Mouse (Mus musculus) thymus, adult 2 months (tissue): ENCODE results near the gene Pigo. TPM values are rescaled to one million over a fixed set of nuclear protein-coding genes. Genes with fewer than 3 reads are reported as not detected.

ENCODE experiments used
- DNase-seq: peaks from one replicate; pipeline ENCODE4 v3.0.0; 2021
- H3K27ac ChIP-seq: fragments of 200-500 bp; 2 replicates; pipeline ENCODE4 v1.5.1; 2012; ENCODE audit warnings: low read length, control low read depth; ENCODE audit not compliant: control insufficient read depth, insufficient read depth
- H3K27me3 ChIP-seq: fragments of 200-500 bp; 2 replicates; pipeline ENCODE4 v1.6.1; 2012; ENCODE audit warnings: mild to moderate bottlenecking, low read length, moderate library complexity, mixed read lengths; ENCODE audit not compliant: control insufficient read depth, insufficient read depth
- H3K36me3 ChIP-seq: fragments of 200-500 bp; 2 replicates; pipeline ENCODE4 v1.6.1; 2012; ENCODE audit warnings: mild to moderate bottlenecking, low read length, moderate library complexity; ENCODE audit not compliant: control insufficient read depth, insufficient read depth
- H3K4me1 ChIP-seq: fragments of 200-500 bp; replicated peaks from 2 replicates; pipeline ENCODE4 v1.6.1; 2012; ENCODE audit warnings: low read length; ENCODE audit not compliant: control insufficient read depth, insufficient read depth
- H3K4me3 ChIP-seq: fragments of 200-500 bp; 2 replicates; pipeline ENCODE4 v1.5.1; 2012; ENCODE audit warnings: mild to moderate bottlenecking, low read length, control low read depth, moderate library complexity; ENCODE audit not compliant: control insufficient read depth, insufficient read depth
- CTCF ChIP-seq: fragments of 200-500 bp; IDR thresholded peaks from 2 replicates; pipeline ENCODE4 v1.5.1; 2012; ENCODE audit warnings: mild to moderate bottlenecking, control low read depth, low read length, moderate library complexity, borderline replicate concordance; ENCODE audit not compliant: control insufficient read depth, poor library complexity, insufficient read depth; ENCODE audit errors: extremely low read depth
- POLR2A ChIP-seq: fragments of 200-500 bp; IDR thresholded peaks from 2 replicates; pipeline ENCODE4 v1.6.1; 2012; ENCODE audit warnings: mild to moderate bottlenecking, low read length, control low read depth, moderate library complexity; ENCODE audit not compliant: control insufficient read depth, poor library complexity, insufficient read depth; ENCODE audit errors: extremely low read depth
- WGBS: fragments of 180-500 bp; shearing (Covaris S2); methylation state at CpG from one replicate; pipeline ENCODE4 v1.1.7; 2018; 5-methylcytosine and 5-hydroxymethylcytosine counted together
- polyA plus RNA-seq: library from polyadenylated mRNA; depleted of rRNA; stranded (reverse); fragments of >200 nt; gene quantifications from 2 replicates; pipeline ENCODE4 v1.2.3, GENCODE M21; 2012

Gene Pigo
- polyA plus RNA-seq, 1 experiment = 47.4 TPM

- Histone ChIP-seq H3K27me3 (no peaks in the 10 kb centered on the region), H3K27ac (no peak overlapping the region), H3K4me3 (no peak overlapping the region), H3K4me1 (no peaks in the 10 kb centered on the region), H3K36me3 (peaks cover 30% of the 10 kb centered on the region)
- 94% methylated on average over 10 of the region's 10 CpGs for WGBS
- TF ChIP-seq CTCF (no peak), POLR2A (no peak)
- DNase-seq = no peak
These were observed 6.4 kb downstream of the Pigo start for GRCm38 (mm10) chr4:43019176-43019575.

- TF ChIP-seq CTCF = no peak
- TF ChIP-seq POLR2A = no peak
- no peaks in the 10 kb centered on the region for H3K4me1 ChIP-seq
- no peak overlapping the region for H3K4me3 ChIP-seq
- H3K36me3 ChIP-seq = peaks cover 26% of the 10 kb centered on the region
- DNase-seq = no peak
- H3K27me3 ChIP-seq = no peaks in the 10 kb centered on the region
- 96% methylated on average over 4 of the region's 4 CpGs for WGBS
- H3K27ac ChIP-seq = no peak overlapping the region
These were observed 7.5 kb downstream of the Pigo start for GRCm38 (mm10) chr4:43018156-43018555.

GRCm38 (mm10) chr4:43012091-43012490 lies 13.5 kb downstream of the Pigo start:
- no peaks in the 10 kb centered on the region for H3K27me3 ChIP-seq
- TF ChIP-seq POLR2A (no peak), CTCF (no peak)
- H3K36me3 ChIP-seq = peaks cover under 1% of the 10 kb centered on the region; the same call in 1 of the 2 replicates
- 100% methylated on average over 1 of the region's 1 CpGs for WGBS
- no peak for DNase-seq
- peaks cover 8% of the 10 kb centered on the region for H3K4me1 ChIP-seq
- H3K4me3 ChIP-seq = no peak overlapping the region
- no peak overlapping the region for H3K27ac ChIP-seq

GRCm38 (mm10) chr4:43010161-43011038 lies 15.2 kb downstream of the Pigo start, which contains the start of gene Fancg:
TSS of gene Fancg (minus strand) at chr4:43010506.
- Histone ChIP-seq H3K4me3 (peak within 1 kb of the TSS; percentile 89), H3K36me3 (no peaks in the 10 kb centered on the region), H3K27ac (no peak within 1 kb of the TSS), H3K27me3 (no peaks in the 10 kb centered on the region), H3K4me1 (peaks cover 8% of the 10 kb centered on the region)
- TF ChIP-seq CTCF (no peak), POLR2A (peak; percentile 43; the same call in 1 of the 2 replicates)
- DNase-seq = peak; percentile 87
- under 1% methylated on average over 37 of the region's 37 CpGs for WGBS

- peaks cover 7% of the 10 kb centered on the region for H3K4me1 ChIP-seq
- no peaks in the 10 kb centered on the region for H3K36me3 ChIP-seq
- TF ChIP-seq CTCF = no peak
- no peak for TF ChIP-seq POLR2A
- WGBS = 66% methylated on average over 2 of the region's 2 CpGs
- no peak overlapping the region for H3K4me3 ChIP-seq
- H3K27ac ChIP-seq = no peak overlapping the region
- peak; percentile 31 for DNase-seq
- H3K27me3 ChIP-seq = no peaks in the 10 kb centered on the region
These were observed 19.9 kb downstream of the Pigo start for GRCm38 (mm10) chr4:43005765-43006164.

GRCm38 (mm10) chr4:43004951-43005350 lies 20.7 kb downstream of the Pigo start:
- over 99% methylated on average over 3 of the region's 3 CpGs for WGBS
- Histone ChIP-seq H3K27ac (no peak overlapping the region), H3K27me3 (no peaks in the 10 kb centered on the region), H3K36me3 (no peaks in the 10 kb centered on the region), H3K4me1 (peaks cover 6% of the 10 kb centered on the region), H3K4me3 (no peak overlapping the region)
- no peak for DNase-seq
- TF ChIP-seq POLR2A = no peak
- TF ChIP-seq CTCF = no peak
